Mouse (Mus musculus): ENCODE measurements at regions not wholly inside any gene's neighbourhood (a gene's known extent, or its start where the extent isn't known, plus 50 kb on each side); places are given as distances from the start of the nearest gene placed in this dataset.

- Histone ChIP-seq H3K4me3 (replicated peaks) (no peak overlapping the region), H3K9me3 (replicated peaks) (no peaks in the 10 kb centered on the region), H3K9ac (replicated peaks) (no peak overlapping the region), H3K36me3 (no peaks in the 10 kb centered on the region), H3K27ac (replicated peaks) (no peak overlapping the region), H3K4me2 (no peak overlapping the region), H3K27me3 (replicated peaks) (no peaks in the 10 kb centered on the region), H3K4me1 (no peaks in the 10 kb centered on the region)
- WGBS: 92% methylated on average over 9 of the region's 9 CpGs
- ATAC-seq (ENCODE audit: low FRiP score): no peak
Observed at GRCm38 (mm10) chr19:37754024-37754423, 56.4 kb downstream of the Cyp26a1 start.

- no peak overlapping the region for H3K4me2 ChIP-seq
- H3K27me3 ChIP-seq (replicated peaks): no peaks in the 10 kb centered on the region
- H3K4me3 ChIP-seq (replicated peaks): no peak overlapping the region
- no peak for ATAC-seq (ENCODE audit: low FRiP score)
- no peak overlapping the region for H3K9ac ChIP-seq (replicated peaks)
- H3K36me3 ChIP-seq: no peaks in the 10 kb centered on the region
- H3K27ac ChIP-seq (replicated peaks): no peak overlapping the region
- WGBS: 93% methylated on average over 3 of the region's 3 CpGs
- no peaks in the 10 kb centered on the region for H3K9me3 ChIP-seq (replicated peaks)
- H3K4me1 ChIP-seq: no peaks in the 10 kb centered on the region
Observed at GRCm38 (mm10) chr19:37755372-37755771, 57.8 kb downstream of the Cyp26a1 start.

- 91% methylated on average over 4 of the region's 4 CpGs for WGBS
Observed at GRCm38 (mm10) chr19:37769376-37769775, 71.8 kb downstream of the Cyp26a1 start.

GRCm38 (mm10) chr19:37771956-37772355, 74.4 kb downstream of the Cyp26a1 start:
- no peak for ATAC-seq (ENCODE audit: low FRiP score)
- Histone ChIP-seq H3K4me3 (replicated peaks) (no peak overlapping the region), H3K4me1 (no peaks in the 10 kb centered on the region), H3K36me3 (no peaks in the 10 kb centered on the region), H3K27ac (replicated peaks) (no peak overlapping the region), H3K9me3 (replicated peaks) (no peaks in the 10 kb centered on the region), H3K9ac (replicated peaks) (no peak overlapping the region), H3K4me2 (no peak overlapping the region), H3K27me3 (replicated peaks) (no peaks in the 10 kb centered on the region)
- 89% methylated on average over 6 of the region's 6 CpGs for WGBS

More at GRCm38 (mm10) chr19:37769376-37769775, 71.8 kb downstream of the Cyp26a1 start:
- H3K27me3 ChIP-seq (replicated peaks): no peaks in the 10 kb centered on the region
- no peaks in the 10 kb centered on the region for H3K4me1 ChIP-seq
- no peak overlapping the region for H3K9ac ChIP-seq (replicated peaks)
- ATAC-seq (ENCODE audit: low FRiP score): no peak
- H3K9me3 ChIP-seq (replicated peaks): no peaks in the 10 kb centered on the region
- H3K36me3 ChIP-seq: no peaks in the 10 kb centered on the region
- H3K27ac ChIP-seq (replicated peaks): no peak overlapping the region
- H3K4me2 ChIP-seq: no peak overlapping the region
- no peak overlapping the region for H3K4me3 ChIP-seq (replicated peaks)

- no peak overlapping the region for H3K4me2 ChIP-seq
- no peaks in the 10 kb centered on the region for H3K27me3 ChIP-seq (replicated peaks)
- H3K27ac ChIP-seq (replicated peaks): no peak overlapping the region
- no peaks in the 10 kb centered on the region for H3K9me3 ChIP-seq (replicated peaks)
- H3K4me1 ChIP-seq: no peaks in the 10 kb centered on the region
- no peak overlapping the region for H3K4me3 ChIP-seq (replicated peaks)
- WGBS: 95% methylated on average over 4 of the region's 4 CpGs
- H3K9ac ChIP-seq (replicated peaks): no peak overlapping the region
- no peaks in the 10 kb centered on the region for H3K36me3 ChIP-seq
- no peak for ATAC-seq (ENCODE audit: low FRiP score)
Observed at GRCm38 (mm10) chr19:37774551-37774950, 77.0 kb downstream of the Cyp26a1 start.

- WGBS: 98% methylated on average over 1 of the region's 1 CpGs
- no peak for ATAC-seq (ENCODE audit: low FRiP score)
- Histone ChIP-seq H3K9me3 (replicated peaks) (no peaks in the 10 kb centered on the region), H3K9ac (replicated peaks) (no peak overlapping the region), H3K27me3 (replicated peaks) (no peaks in the 10 kb centered on the region), H3K27ac (replicated peaks) (no peak overlapping the region), H3K4me1 (no peaks in the 10 kb centered on the region), H3K36me3 (no peaks in the 10 kb centered on the region), H3K4me3 (replicated peaks) (no peak overlapping the region), H3K4me2 (no peak overlapping the region)
Observed at GRCm38 (mm10) chr19:37774966-37775365, 77.4 kb downstream of the Cyp26a1 start.

- no peak overlapping the region for H3K9ac ChIP-seq (replicated peaks)
- ATAC-seq (ENCODE audit: low FRiP score): no peak
- H3K4me3 ChIP-seq (replicated peaks): no peak overlapping the region
- no peaks in the 10 kb centered on the region for H3K27me3 ChIP-seq (replicated peaks)
- H3K36me3 ChIP-seq: no peaks in the 10 kb centered on the region
- H3K27ac ChIP-seq (replicated peaks): no peak overlapping the region
- H3K9me3 ChIP-seq (replicated peaks): no peaks in the 10 kb centered on the region
- H3K4me2 ChIP-seq: no peak overlapping the region
- no peaks in the 10 kb centered on the region for H3K4me1 ChIP-seq
- 37% methylated on average over 6 of the region's 6 CpGs for WGBS
Observed at GRCm38 (mm10) chr19:37777961-37778360, 80.4 kb downstream of the Cyp26a1 start.

GRCm38 (mm10) chr19:37778568-37778967, 81.0 kb downstream of the Cyp26a1 start:
- Histone ChIP-seq H3K36me3 (no peaks in the 10 kb centered on the region), H3K4me2 (no peak overlapping the region), H3K4me1 (no peaks in the 10 kb centered on the region), H3K9me3 (replicated peaks) (no peaks in the 10 kb centered on the region), H3K9ac (replicated peaks) (no peak overlapping the region), H3K27me3 (replicated peaks) (no peaks in the 10 kb centered on the region), H3K27ac (replicated peaks) (no peak overlapping the region), H3K4me3 (replicated peaks) (no peak overlapping the region)
- ATAC-seq (ENCODE audit: low FRiP score): no peak
- 91% methylated on average over 4 of the region's 4 CpGs for WGBS

GRCm38 (mm10) chr19:37788540-37788939, 90.9 kb downstream of the Cyp26a1 start:
- Histone ChIP-seq H3K36me3 (no peaks in the 10 kb centered on the region), H3K4me2 (no peak overlapping the region), H3K4me3 (replicated peaks) (no peak overlapping the region), H3K9ac (replicated peaks) (no peak overlapping the region), H3K4me1 (peaks cover 14% of the 10 kb centered on the region), H3K9me3 (replicated peaks) (no peaks in the 10 kb centered on the region), H3K27me3 (replicated peaks) (peaks cover 21% of the 10 kb centered on the region; the same call in 1 of the 2 replicates), H3K27ac (replicated peaks) (no peak overlapping the region)
- ATAC-seq (ENCODE audit: low FRiP score): no peak
- 77% methylated on average over 3 of the region's 3 CpGs for WGBS

- H3K9ac ChIP-seq (replicated peaks): no peak overlapping the region
- no peak overlapping the region for H3K4me3 ChIP-seq (replicated peaks)
- no peak for ATAC-seq (ENCODE audit: low FRiP score)
- 13% methylated on average over 12 of the region's 12 CpGs for WGBS
- no peak overlapping the region for H3K4me2 ChIP-seq
- H3K36me3 ChIP-seq: no peaks in the 10 kb centered on the region
- H3K9me3 ChIP-seq (replicated peaks): no peaks in the 10 kb centered on the region
- H3K27ac ChIP-seq (replicated peaks): no peak overlapping the region
- H3K4me1 ChIP-seq: peaks cover 14% of the 10 kb centered on the region
- H3K27me3 ChIP-seq (replicated peaks): peaks cover 21% of the 10 kb centered on the region; the same call in 1 of the 2 replicates
Observed at GRCm38 (mm10) chr19:37789576-37790180, 92.1 kb downstream of the Cyp26a1 start.

GRCm38 (mm10) chr19:37790281-37791073, 92.9 kb downstream of the Cyp26a1 start:
- Histone ChIP-seq H3K4me1 (peaks cover 14% of the 10 kb centered on the region), H3K36me3 (no peaks in the 10 kb centered on the region), H3K9ac (replicated peaks) (no peak overlapping the region), H3K27ac (replicated peaks) (no peak overlapping the region), H3K27me3 (replicated peaks) (peaks cover 21% of the 10 kb centered on the region; the same call in 1 of the 2 replicates), H3K4me3 (replicated peaks) (peak overlapping the region; percentile 6; the same call in 1 of the 2 replicates), H3K9me3 (replicated peaks) (no peaks in the 10 kb centered on the region), H3K4me2 (peak overlapping the region; percentile 39)
- WGBS: 12% methylated on average over 24 of the region's 24 CpGs
- ATAC-seq (ENCODE audit: low FRiP score): peak; percentile 68; the same call in 1 of the 2 replicates

- no peak overlapping the region for H3K27ac ChIP-seq (replicated peaks)
- H3K4me3 ChIP-seq (replicated peaks): no peak overlapping the region
- peaks cover 21% of the 10 kb centered on the region; the same call in 1 of the 2 replicates for H3K27me3 ChIP-seq (replicated peaks)
- H3K4me2 ChIP-seq: no peak overlapping the region
- peaks cover 14% of the 10 kb centered on the region for H3K4me1 ChIP-seq
- no peaks in the 10 kb centered on the region for H3K9me3 ChIP-seq (replicated peaks)
- 77% methylated on average over 9 of the region's 9 CpGs for WGBS
- ATAC-seq (ENCODE audit: low FRiP score): no peak
- H3K36me3 ChIP-seq: no peaks in the 10 kb centered on the region
- H3K9ac ChIP-seq (replicated peaks): no peak overlapping the region
Observed at GRCm38 (mm10) chr19:37793176-37793575, 95.6 kb downstream of the Cyp26a1 start.

Measured in neural tube, embryonic 15.5 days (tissue).